Mouse (Mus musculus): ENCODE data around the gene Gnl3l. TPM values are rescaled to one million over a fixed set of nuclear protein-coding genes. Genes with fewer than 3 reads are reported as not detected.

Gnl3l gene
- total and polyA plus RNA-seq, 3 experiments, result 2.4 to 71.5 (median 63.5) TPM

GRCm38 (mm10) chrX:151054489-151054888 lies 37.4 kb upstream of the Gnl3l start:
- H3K4me1 ChIP-seq (ENCODE audit: insufficient read depth, low read depth, low read length), result no peaks in the 10 kb centered on the region

GRCm38 (mm10) chrX:151050337-151050736 lies 33.2 kb upstream of the Gnl3l start:
- Histone ChIP-seq H3K9me3 (replicated peaks) (no peaks in the 10 kb centered on the region), H3K4me3 (ENCODE audit: low read depth, low read length) (no peak overlapping the region), H3K36me3 (replicated peaks) (no peaks in the 10 kb centered on the region), H3K4me1 (ENCODE audit: insufficient read depth, low read depth, low read length) (no peaks in the 10 kb centered on the region), H3K27me3 (ENCODE audit: insufficient read depth, low read length) (peaks cover 5% of the 10 kb centered on the region; the same call in 1 of the 2 replicates)
- no peak for DNase-seq (ENCODE audit: low spot score)
- no peak for ATAC-seq (ENCODE audit: extremely low read depth, insufficient number of reproducible peaks, low FRiP score, poor library complexity, severe bottlenecking)
- TF ChIP-seq POLR2AphosphoS5 (IDR thresholded peaks at IDR 0.05; ENCODE audit: insufficient replicate concordance, low read depth, low read length), result no peak
- TF ChIP-seq TAL1 (conservative IDR thresholded peaks at IDR 0.05; ENCODE audit: low read depth, low read length), result no peak
- TF ChIP-seq CTCF (IDR thresholded peaks at IDR 0.05; ENCODE audit: low read depth, low read length), result no peak
- TF ChIP-seq GATA2 (IDR thresholded peaks at IDR 0.05; ENCODE audit: borderline replicate concordance, low read depth, low read length), result no peak
- TF ChIP-seq GATA1 (IDR thresholded peaks at IDR 0.05; ENCODE audit: borderline replicate concordance, low read length), result no peak

More at GRCm38 (mm10) chrX:151054489-151054888, 37.4 kb upstream of the Gnl3l start:
- no peak for ATAC-seq (ENCODE audit: extremely low read depth, insufficient number of reproducible peaks, low FRiP score, poor library complexity, severe bottlenecking)
- Histone ChIP-seq H3K4me3 (ENCODE audit: low read depth, low read length) (no peak overlapping the region), H3K36me3 (replicated peaks) (no peaks in the 10 kb centered on the region), H3K27me3 (ENCODE audit: insufficient read depth, low read length) (peaks cover 8% of the 10 kb centered on the region; the same call in 1 of the 2 replicates), H3K9me3 (replicated peaks) (no peaks in the 10 kb centered on the region)
- no peak for DNase-seq (ENCODE audit: low spot score)
- no peak for TF ChIP-seq CTCF (IDR thresholded peaks at IDR 0.05; ENCODE audit: low read depth, low read length)
- TF ChIP-seq TAL1 (conservative IDR thresholded peaks at IDR 0.05; ENCODE audit: low read depth, low read length), result no peak
- TF ChIP-seq GATA2 (IDR thresholded peaks at IDR 0.05; ENCODE audit: borderline replicate concordance, low read depth, low read length), result no peak
- no peak for TF ChIP-seq GATA1 (IDR thresholded peaks at IDR 0.05; ENCODE audit: borderline replicate concordance, low read length)
- TF ChIP-seq POLR2AphosphoS5 (IDR thresholded peaks at IDR 0.05; ENCODE audit: insufficient replicate concordance, low read depth, low read length), result no peak

GRCm38 (mm10) chrX:151049661-151050215 lies 32.6 kb upstream of the Gnl3l start:
- DNase-seq (ENCODE audit: low spot score), result no peak
- TF ChIP-seq GATA2 (IDR thresholded peaks at IDR 0.05; ENCODE audit: borderline replicate concordance, low read depth, low read length) (no peak), GATA1 (IDR thresholded peaks at IDR 0.05; ENCODE audit: borderline replicate concordance, low read length) (no peak), TAL1 (conservative IDR thresholded peaks at IDR 0.05; ENCODE audit: low read depth, low read length) (no peak), CTCF (IDR thresholded peaks at IDR 0.05; ENCODE audit: low read depth, low read length) (no peak), POLR2AphosphoS5 (IDR thresholded peaks at IDR 0.05; ENCODE audit: insufficient replicate concordance, low read depth, low read length) (no peak)
- Histone ChIP-seq H3K36me3 (replicated peaks) (no peaks in the 10 kb centered on the region), H3K4me3 (ENCODE audit: low read depth, low read length) (no peak overlapping the region), H3K4me1 (ENCODE audit: insufficient read depth, low read depth, low read length) (no peaks in the 10 kb centered on the region), H3K27me3 (ENCODE audit: insufficient read depth, low read length) (peaks cover 5% of the 10 kb centered on the region; the same call in 1 of the 2 replicates), H3K9me3 (replicated peaks) (no peaks in the 10 kb centered on the region)
- no peak for ATAC-seq (ENCODE audit: extremely low read depth, insufficient number of reproducible peaks, low FRiP score, poor library complexity, severe bottlenecking)

GRCm38 (mm10) chrX:151047431-151048058 lies 30.4 kb upstream of the Gnl3l start:
- DNase-seq (ENCODE audit: low spot score), result no peak
- TF ChIP-seq POLR2AphosphoS5 (IDR thresholded peaks at IDR 0.05; ENCODE audit: insufficient replicate concordance, low read depth, low read length) (no peak), CTCF (IDR thresholded peaks at IDR 0.05; ENCODE audit: low read depth, low read length) (no peak), GATA1 (IDR thresholded peaks at IDR 0.05; ENCODE audit: borderline replicate concordance, low read length) (no peak), TAL1 (conservative IDR thresholded peaks at IDR 0.05; ENCODE audit: low read depth, low read length) (no peak)
- ATAC-seq (ENCODE audit: extremely low read depth, insufficient number of reproducible peaks, low FRiP score, poor library complexity, severe bottlenecking), result no peak
- no peaks in the 10 kb centered on the region for H3K36me3 ChIP-seq (replicated peaks)
- H3K4me3 ChIP-seq (ENCODE audit: low read depth, low read length), result no peak overlapping the region
- no peaks in the 10 kb centered on the region for H3K9me3 ChIP-seq (replicated peaks)
- peaks cover 5% of the 10 kb centered on the region; the same call in 1 of the 2 replicates for H3K27me3 ChIP-seq (ENCODE audit: insufficient read depth, low read length)
- no peaks in the 10 kb centered on the region for H3K4me1 ChIP-seq (ENCODE audit: insufficient read depth, low read depth, low read length)

- no peaks in the 10 kb centered on the region for H3K9me3 ChIP-seq (replicated peaks)
- peaks cover 5% of the 10 kb centered on the region; the same call in 1 of the 2 replicates for H3K27me3 ChIP-seq (ENCODE audit: insufficient read depth, low read length)
- H3K4me3 ChIP-seq (ENCODE audit: low read depth, low read length), result no peak overlapping the region
- ATAC-seq (ENCODE audit: extremely low read depth, insufficient number of reproducible peaks, low FRiP score, poor library complexity, severe bottlenecking), result no peak
- no peaks in the 10 kb centered on the region for H3K36me3 ChIP-seq (replicated peaks)
- DNase-seq (ENCODE audit: low spot score), result no peak
- H3K4me1 ChIP-seq (ENCODE audit: insufficient read depth, low read depth, low read length), result no peaks in the 10 kb centered on the region
- no peak for TF ChIP-seq GATA1 (IDR thresholded peaks at IDR 0.05; ENCODE audit: borderline replicate concordance, low read length)
- no peak for TF ChIP-seq GATA2 (IDR thresholded peaks at IDR 0.05; ENCODE audit: borderline replicate concordance, low read depth, low read length)
Observed at GRCm38 (mm10) chrX:151046777-151047430, 29.8 kb upstream of the Gnl3l start.

- TF ChIP-seq GATA1 (IDR thresholded peaks at IDR 0.05; ENCODE audit: borderline replicate concordance, low read length) (no peak), CTCF (IDR thresholded peaks at IDR 0.05; ENCODE audit: low read depth, low read length) (no peak), POLR2AphosphoS5 (IDR thresholded peaks at IDR 0.05; ENCODE audit: insufficient replicate concordance, low read depth, low read length) (no peak), TAL1 (conservative IDR thresholded peaks at IDR 0.05; ENCODE audit: low read depth, low read length) (no peak), GATA2 (IDR thresholded peaks at IDR 0.05; ENCODE audit: borderline replicate concordance, low read depth, low read length) (no peak)
- Histone ChIP-seq H3K9me3 (replicated peaks) (no peaks in the 10 kb centered on the region), H3K27me3 (ENCODE audit: insufficient read depth, low read length) (peaks cover 5% of the 10 kb centered on the region; the same call in 1 of the 2 replicates), H3K4me3 (ENCODE audit: low read depth, low read length) (no peak overlapping the region), H3K36me3 (replicated peaks) (no peaks in the 10 kb centered on the region), H3K4me1 (ENCODE audit: insufficient read depth, low read depth, low read length) (no peaks in the 10 kb centered on the region)
- DNase-seq (ENCODE audit: low spot score) (no peak), ATAC-seq (ENCODE audit: extremely low read depth, insufficient number of reproducible peaks, low FRiP score, poor library complexity, severe bottlenecking) (no peak)
Observed at GRCm38 (mm10) chrX:151046321-151046720, 29.2 kb upstream of the Gnl3l start.
